Comparison of ENCODE assay signal across 19 mouse cellular contexts in the genomic region with DNA sequence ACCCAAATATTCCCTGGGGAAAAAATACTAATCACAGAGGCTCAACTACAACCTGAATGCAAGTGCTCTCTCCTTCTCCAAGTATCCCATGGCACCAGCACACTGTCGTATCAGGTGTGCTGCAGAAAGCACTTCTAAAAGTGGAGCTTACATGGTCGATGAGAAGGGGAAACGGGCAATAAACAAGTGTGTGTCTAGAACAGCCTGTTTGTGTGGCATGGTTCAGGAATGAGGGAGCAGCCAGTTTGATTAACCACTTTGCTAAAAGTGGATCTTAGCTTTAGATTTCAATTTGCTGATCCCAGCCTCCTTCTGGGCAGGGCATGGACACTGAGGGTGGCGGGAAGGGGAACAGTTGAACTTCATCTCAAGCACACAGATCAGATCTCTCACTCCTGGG. TPM values are rescaled to one million over a fixed set of nuclear protein-coding genes. Genes with fewer than 3 reads are reported as not detected.
DNase-seq lines count a peak whose midpoint lies in the region; ATAC-seq and TF ChIP-seq lines count a peak whose summit lies in the region.
"Had no signal": no experiment of that assay in that cellular context is flagged by ENCODE, and none has a peak within 500 bp of the region (broad histone marks: within the 10 kb centered on the region; RNA-seq: fewer than 3 reads in every experiment).

No protein-coding gene starts in this region.

- no peaks in the 10 kb centered on the region for H3K27me3 ChIP-seq in liver, embryonic 15.5 days
- H3K27me3 ChIP-seq in liver, embryonic 12.5 days (replicated peaks) = no peaks in the 10 kb centered on the region
- H3K27me3 ChIP-seq in spleen, adult 2 months (ENCODE audit: control insufficient read depth, insufficient read depth, low read length) = no peaks in the 10 kb centered on the region
- no peaks in the 10 kb centered on the region for H3K27me3 ChIP-seq in stomach, embryonic 15.5 days (replicated peaks)
- H3K27me3 ChIP-seq in hindbrain, embryonic 16.5 days (replicated peaks; ENCODE audit: control insufficient read depth, insufficient read depth, low read length) = no peaks in the 10 kb centered on the region
- H3K27me3 ChIP-seq: embryonic facial prominence, embryonic 15.5 days; liver, embryonic 13.5 days had no signal

- no peak overlapping the region for H3K4me3 ChIP-seq in liver, embryonic 15.5 days (replicated peaks)
- no peak overlapping the region for H3K4me3 ChIP-seq in liver, embryonic 12.5 days
- H3K4me3 ChIP-seq in spleen, adult 2 months (ENCODE audit: extremely low read depth, insufficient read depth, insufficient read length) = no peak overlapping the region
- H3K4me3 ChIP-seq in stomach, embryonic 15.5 days (replicated peaks) = no peak overlapping the region
- no peak overlapping the region for H3K4me3 ChIP-seq in hindbrain, embryonic 16.5 days (ENCODE audit: low read length)
- H3K4me3 ChIP-seq: embryonic facial prominence, embryonic 15.5 days; hindbrain, embryonic 12.5 days; liver, embryonic 13.5 days; myocyte; neural tube, embryonic 13.5 days had no signal

- DNase-seq in gastrocnemius, adult 18-20 months (ENCODE audit: low spot score) = peak; percentile 64
- DNase-seq in gastrocnemius, postnatal 14 days = no peak
- no peak for DNase-seq in spleen, adult 2 months (ENCODE audit: low read depth in 1 of 2, low spot score in 2 of 2)
- DNase-seq in spleen, postnatal 14 days (ENCODE audit: low spot score in 2 of 2) = no peak
- DNase-seq: cerebellum, adult 11 months; cerebellum, adult 9-11 months; kidney, postnatal 4 days; liver, embryonic 13.5 days had no signal

- no peak for TF ChIP-seq CTCF in spleen, adult 2 months (IDR thresholded peaks at IDR 0.05; ENCODE audit: extremely low read depth, insufficient read depth, insufficient read length, insufficient replicate concordance)

- no peak overlapping the region for H3K9ac ChIP-seq in liver, embryonic 15.5 days
- H3K9ac ChIP-seq in liver, embryonic 12.5 days = no peak overlapping the region
- H3K9ac ChIP-seq in stomach, embryonic 15.5 days = no peak overlapping the region
- H3K9ac ChIP-seq in hindbrain, embryonic 16.5 days (ENCODE audit: low read depth, low read length) = no peak overlapping the region
- H3K9ac ChIP-seq: embryonic facial prominence, embryonic 15.5 days; hindbrain, embryonic 12.5 days; liver, embryonic 13.5 days; neural tube, embryonic 13.5 days had no signal

- peaks cover 5% of the 10 kb centered on the region for H3K36me3 ChIP-seq in liver, embryonic 15.5 days (replicated peaks)
- peaks cover 30% of the 10 kb centered on the region for H3K36me3 ChIP-seq in liver, embryonic 12.5 days
- H3K36me3 ChIP-seq in spleen, adult 2 months (ENCODE audit: control insufficient read depth, insufficient read depth, low read length) = peaks cover 4% of the 10 kb centered on the region
- H3K36me3 ChIP-seq in stomach, embryonic 15.5 days = no peaks in the 10 kb centered on the region; the same call in 1 of the 2 replicates
- no peaks in the 10 kb centered on the region for H3K36me3 ChIP-seq in hindbrain, embryonic 16.5 days (ENCODE audit: control insufficient read depth, insufficient read depth, low read length)

- intact Hi-C loops in gastrocnemius, postnatal 14 days (cut with DNase I; ENCODE audit: low total_unique reads) = no loop called here

- no peak overlapping the region for H3K4me2 ChIP-seq in liver, embryonic 15.5 days
- H3K4me2 ChIP-seq in liver, embryonic 12.5 days = no peak overlapping the region; the same call in 1 of the 2 replicates
- H3K4me2 ChIP-seq in stomach, embryonic 15.5 days = no peak overlapping the region
- no peak overlapping the region for H3K4me2 ChIP-seq in hindbrain, embryonic 16.5 days (ENCODE audit: low read length)
- H3K4me2 ChIP-seq: embryonic facial prominence, embryonic 15.5 days; heart, embryonic 11.5 days; hindbrain, embryonic 12.5 days; liver, embryonic 13.5 days; neural tube, embryonic 13.5 days had no signal

- H3K9me3 ChIP-seq in liver, embryonic 15.5 days (replicated peaks) = no peaks in the 10 kb centered on the region
- no peaks in the 10 kb centered on the region for H3K9me3 ChIP-seq in liver, embryonic 12.5 days (replicated peaks)
- no peaks in the 10 kb centered on the region for H3K9me3 ChIP-seq in stomach, embryonic 15.5 days
- no peaks in the 10 kb centered on the region for H3K9me3 ChIP-seq in hindbrain, embryonic 16.5 days (ENCODE audit: control insufficient read depth, low read length)
- H3K9me3 ChIP-seq: embryonic facial prominence, embryonic 15.5 days; hindbrain, embryonic 12.5 days; liver, embryonic 13.5 days; neural tube, embryonic 13.5 days had no signal

- 0 out of 2 replicates have a peak overlapping the region, but pooled peaks have one; percentile 5 for H3K27ac ChIP-seq in liver, embryonic 15.5 days (replicated peaks)
- H3K27ac ChIP-seq in liver, embryonic 12.5 days = no peak overlapping the region
- peak overlapping the region; percentile 27; the same call in 1 of the 2 replicates for H3K27ac ChIP-seq in spleen, adult 2 months (ENCODE audit: insufficient read depth, low read length)
- peak overlapping the region; percentile 9; the same call in 1 of the 2 replicates for H3K27ac ChIP-seq in stomach, embryonic 15.5 days
- no peak overlapping the region for H3K27ac ChIP-seq in hindbrain, embryonic 16.5 days (ENCODE audit: low read depth, low read length)
- H3K27ac ChIP-seq: embryonic facial prominence, embryonic 15.5 days; hindbrain, embryonic 12.5 days; liver, embryonic 13.5 days; neural tube, embryonic 13.5 days had no signal

- WGBS in liver, embryonic 15.5 days (ENCODE audit: insufficient replicate concordance) = 43% methylated on average over 4 of the region's 4 CpGs
- WGBS in liver, embryonic 12.5 days (ENCODE audit: insufficient replicate concordance) = 52% methylated on average over 4 of the region's 4 CpGs
- 40% methylated on average over 4 of the region's 4 CpGs for WGBS in spleen, adult 2 months
- WGBS in stomach, embryonic 15.5 days = 73% methylated on average over 4 of the region's 4 CpGs
- 89% methylated on average over 4 of the region's 4 CpGs for WGBS in hindbrain, embryonic 16.5 days

- TF ChIP-seq POLR2A in spleen, adult 2 months (IDR thresholded peaks at IDR 0.05; ENCODE audit: low read depth, low read length) = no peak

- peaks cover 12% of the 10 kb centered on the region for H3K4me1 ChIP-seq in liver, embryonic 15.5 days (replicated peaks)
- peaks cover 35% of the 10 kb centered on the region for H3K4me1 ChIP-seq in liver, embryonic 12.5 days
- H3K4me1 ChIP-seq in spleen, adult 2 months (ENCODE audit: control insufficient read depth, insufficient read depth, insufficient read length) = peaks cover 23% of the 10 kb centered on the region
- peaks cover 6% of the 10 kb centered on the region for H3K4me1 ChIP-seq in stomach, embryonic 15.5 days
- H3K4me1 ChIP-seq in hindbrain, embryonic 16.5 days (ENCODE audit: control insufficient read depth, insufficient read depth, low read depth, low read length) = peaks cover 8% of the 10 kb centered on the region

- ATAC-seq in liver, embryonic 15.5 days (ENCODE audit: insufficient read depth) = 0 out of 2 replicates have a peak, but pooled peaks have one; percentile 18
- ATAC-seq in liver, embryonic 12.5 days = no peak
- no peak for ATAC-seq in stomach, embryonic 15.5 days (ENCODE audit: insufficient read depth, low FRiP score, low read depth)
- no peak for ATAC-seq in hindbrain, embryonic 16.5 days
- ATAC-seq: forebrain, embryonic 14.5 days; midbrain, embryonic 16.5 days had no signal

RNA-seq across cellular contexts. Expression of a gene that starts 12.1 kb away (rescaled TPM):
- 10 to 100 TPM; 16.1 to 18.7 TPM for total RNA-seq in gastrocnemius, adult 18-20 months (2021)
- 10 to 100 TPM; 14.6 to 25.9 TPM for total RNA-seq in gastrocnemius, postnatal 14 days (2021)
- 4.6 TPM in 2 replicates for polyA plus RNA-seq in liver, embryonic 15.5 days (2015; fragmentation: Nextera tagmentation; extraction: Ambion mirVana)
- 9.4 and 9.7 TPM in 2 replicates for polyA plus RNA-seq in liver, embryonic 12.5 days (2016; fragmentation: Nextera tagmentation; extraction: Ambion mirVana)
- polyA plus RNA-seq in spleen, adult 2 months (2012; rRNA removed) = 15.9 and 17.7 TPM in 2 replicates
- 16.7 and 17.1 TPM in 2 replicates for polyA plus RNA-seq in stomach, embryonic 15.5 days (2015; fragmentation: Nextera tagmentation; extraction: Ambion mirVana)
- polyA plus RNA-seq in hindbrain, embryonic 16.5 days (2015; fragmentation: Nextera tagmentation; extraction: Ambion mirVana) = 16.4 and 21.6 TPM in 2 replicates

Comparison
In these comparisons a context has a peak if more than half of its experiments do, and no peak if none do; other contexts are left out.
1. H3K27ac ChIP-seq: peak in liver, embryonic 15.5 days (single experiment), spleen, adult 2 months (single experiment) and stomach, embryonic 15.5 days (single experiment); none in liver, embryonic 12.5 days (single experiment) and hindbrain, embryonic 16.5 days (single experiment).